Mouse (Mus musculus): ENCODE measurements around the gene Guca2b. TPM values are rescaled to one million over a fixed set of nuclear protein-coding genes. Genes with fewer than 3 reads are reported as not detected.

The Guca2b gene
- polyA plus RNA-seq, 1 experiment from 2014 or later, result not detected

GRCm38 (mm10) chr4:119669356-119670209 lies 10.8 kb upstream of the Guca2b start:
- WGBS, result 66% methylated on average over 10 of the region's 10 CpGs

GRCm38 (mm10) chr4:119668596-119668995 lies 9.8 kb upstream of the Guca2b start:
- Histone ChIP-seq H3K4me2 (no peak overlapping the region), H3K36me3 (no peaks in the 10 kb centered on the region), H3K9ac (no peak overlapping the region), H3K4me1 (replicated peaks) (peaks cover 32% of the 10 kb centered on the region), H3K9me3 (no peaks in the 10 kb centered on the region), H3K27me3 (0 out of 2 replicates have a peak, but pooled peaks cover 5% of the 10 kb centered on the region), H3K27ac (no peak overlapping the region), H3K4me3 (no peak overlapping the region)
- no peak for ATAC-seq (ENCODE audit: low FRiP score)
- WGBS, result 79% methylated on average over 4 of the region's 4 CpGs

More at GRCm38 (mm10) chr4:119669356-119670209, 10.8 kb upstream of the Guca2b start:
- H3K4me2 ChIP-seq, result no peak overlapping the region
- H3K9ac ChIP-seq, result peak overlapping the region; percentile 49; the same call in 1 of the 2 replicates
- H3K27me3 ChIP-seq, result 0 out of 2 replicates have a peak, but pooled peaks cover 5% of the 10 kb centered on the region
- no peak overlapping the region for H3K4me3 ChIP-seq
- peaks cover 32% of the 10 kb centered on the region for H3K4me1 ChIP-seq (replicated peaks)
- ATAC-seq (ENCODE audit: low FRiP score), result peak; percentile 30; the same call in 1 of the 2 replicates
- no peaks in the 10 kb centered on the region for H3K36me3 ChIP-seq
- no peak overlapping the region for H3K27ac ChIP-seq
- no peaks in the 10 kb centered on the region for H3K9me3 ChIP-seq

- no peaks in the 10 kb centered on the region for H3K9me3 ChIP-seq
- H3K4me2 ChIP-seq, result no peak overlapping the region
- ATAC-seq (ENCODE audit: low FRiP score), result no peak
- no peak overlapping the region for H3K27ac ChIP-seq
- no peak overlapping the region for H3K4me3 ChIP-seq
- no peaks in the 10 kb centered on the region for H3K36me3 ChIP-seq
- 0 out of 2 replicates have a peak, but pooled peaks cover 5% of the 10 kb centered on the region for H3K27me3 ChIP-seq
- peaks cover 32% of the 10 kb centered on the region for H3K4me1 ChIP-seq (replicated peaks)
- H3K9ac ChIP-seq, result no peak overlapping the region
- WGBS, result 88% methylated on average over 3 of the region's 3 CpGs
These were observed 9.4 kb upstream of the Guca2b start for GRCm38 (mm10) chr4:119668185-119668584.

GRCm38 (mm10) chr4:119667454-119667853 lies 8.7 kb upstream of the Guca2b start:
- WGBS, result 28% methylated on average over 5 of the region's 5 CpGs
- H3K9me3 ChIP-seq, result no peaks in the 10 kb centered on the region
- peaks cover 31% of the 10 kb centered on the region for H3K4me1 ChIP-seq (replicated peaks)
- no peak overlapping the region for H3K4me2 ChIP-seq
- no peaks in the 10 kb centered on the region for H3K36me3 ChIP-seq
- H3K27ac ChIP-seq, result no peak overlapping the region
- 0 out of 2 replicates have a peak, but pooled peaks cover 5% of the 10 kb centered on the region for H3K27me3 ChIP-seq
- no peak overlapping the region for H3K9ac ChIP-seq
- peak; percentile 31; the same call in 1 of the 2 replicates for ATAC-seq (ENCODE audit: low FRiP score)
- H3K4me3 ChIP-seq, result no peak overlapping the region

GRCm38 (mm10) chr4:119666116-119666515 lies 7.4 kb upstream of the Guca2b start:
- Histone ChIP-seq H3K27me3 (0 out of 2 replicates have a peak, but pooled peaks cover 5% of the 10 kb centered on the region), H3K4me3 (no peak overlapping the region), H3K4me2 (no peak overlapping the region), H3K9me3 (no peaks in the 10 kb centered on the region), H3K36me3 (no peaks in the 10 kb centered on the region), H3K4me1 (replicated peaks) (peaks cover 27% of the 10 kb centered on the region), H3K9ac (no peak overlapping the region), H3K27ac (no peak overlapping the region)
- 23% methylated on average over 8 of the region's 8 CpGs for WGBS
- no peak for ATAC-seq (ENCODE audit: low FRiP score)

- no peak overlapping the region for H3K27ac ChIP-seq
- 86% methylated on average over 2 of the region's 2 CpGs for WGBS
These were observed 6.4 kb upstream of the Guca2b start for GRCm38 (mm10) chr4:119665166-119665565.

GRCm38 (mm10) chr4:119663409-119664095 lies 4.8 kb upstream of the Guca2b start:
- WGBS, result 93% methylated on average over 14 of the region's 14 CpGs
- ATAC-seq (ENCODE audit: low FRiP score), result no peak

More at GRCm38 (mm10) chr4:119665166-119665565, 6.4 kb upstream of the Guca2b start:
- Histone ChIP-seq H3K4me1 (replicated peaks) (peaks cover 19% of the 10 kb centered on the region), H3K9ac (0 out of 2 replicates have a peak overlapping the region, but pooled peaks have one; percentile 20), H3K36me3 (no peaks in the 10 kb centered on the region), H3K27me3 (0 out of 2 replicates have a peak, but pooled peaks cover 5% of the 10 kb centered on the region), H3K4me2 (no peak overlapping the region), H3K4me3 (no peak overlapping the region), H3K9me3 (no peaks in the 10 kb centered on the region)
- ATAC-seq (ENCODE audit: low FRiP score), result no peak

GRCm38 (mm10) chr4:119662976-119663375 lies 4.2 kb upstream of the Guca2b start:
- Histone ChIP-seq H3K27ac (no peak overlapping the region), H3K36me3 (no peaks in the 10 kb centered on the region), H3K27me3 (no peaks in the 10 kb centered on the region), H3K4me2 (no peak overlapping the region), H3K9me3 (no peaks in the 10 kb centered on the region), H3K4me3 (no peak overlapping the region), H3K9ac (no peak overlapping the region), H3K4me1 (replicated peaks) (peaks cover 10% of the 10 kb centered on the region; the same call in 1 of the 2 replicates)
- 91% methylated on average over 7 of the region's 7 CpGs for WGBS
- ATAC-seq (ENCODE audit: low FRiP score), result no peak

More at GRCm38 (mm10) chr4:119663409-119664095, 4.8 kb upstream of the Guca2b start:
- Histone ChIP-seq H3K27ac (no peak overlapping the region), H3K4me2 (no peak overlapping the region), H3K4me1 (replicated peaks) (peaks cover 10% of the 10 kb centered on the region; the same call in 1 of the 2 replicates), H3K9me3 (no peaks in the 10 kb centered on the region), H3K4me3 (no peak overlapping the region), H3K27me3 (0 out of 2 replicates have a peak, but pooled peaks cover 2% of the 10 kb centered on the region), H3K36me3 (no peaks in the 10 kb centered on the region), H3K9ac (no peak overlapping the region)

- ATAC-seq (ENCODE audit: low FRiP score), result no peak
- WGBS, result 80% methylated on average over 4 of the region's 4 CpGs
These were observed 3.4 kb upstream of the Guca2b start for GRCm38 (mm10) chr4:119662151-119662550.

GRCm38 (mm10) chr4:119660007-119660406 lies 1.3 kb upstream of the Guca2b start:
- ATAC-seq (ENCODE audit: low FRiP score), result no peak
- H3K9ac ChIP-seq, result no peak overlapping the region
- H3K4me3 ChIP-seq, result no peak overlapping the region
- no peak overlapping the region for H3K27ac ChIP-seq
- no peaks in the 10 kb centered on the region for H3K4me1 ChIP-seq (replicated peaks)
- 87% methylated on average over 8 of the region's 8 CpGs for WGBS
- H3K36me3 ChIP-seq, result no peaks in the 10 kb centered on the region
- H3K27me3 ChIP-seq, result no peaks in the 10 kb centered on the region
- H3K9me3 ChIP-seq, result no peaks in the 10 kb centered on the region
- no peak overlapping the region for H3K4me2 ChIP-seq

More at GRCm38 (mm10) chr4:119662151-119662550, 3.4 kb upstream of the Guca2b start:
- H3K36me3 ChIP-seq, result no peaks in the 10 kb centered on the region
- H3K4me1 ChIP-seq (replicated peaks), result peaks cover 10% of the 10 kb centered on the region; the same call in 1 of the 2 replicates
- no peaks in the 10 kb centered on the region for H3K27me3 ChIP-seq
- no peak overlapping the region for H3K4me2 ChIP-seq
- no peak overlapping the region for H3K9ac ChIP-seq
- H3K9me3 ChIP-seq, result no peaks in the 10 kb centered on the region
- H3K4me3 ChIP-seq, result no peak overlapping the region
- no peak overlapping the region for H3K27ac ChIP-seq

- Histone ChIP-seq H3K4me3 (no peak overlapping the region), H3K4me1 (replicated peaks) (no peaks in the 10 kb centered on the region), H3K27ac (no peak overlapping the region), H3K27me3 (no peaks in the 10 kb centered on the region), H3K4me2 (no peak overlapping the region), H3K36me3 (no peaks in the 10 kb centered on the region), H3K9me3 (peaks cover 4% of the 10 kb centered on the region; the same call in 1 of the 2 replicates), H3K9ac (no peak overlapping the region)
- 65% methylated on average over 2 of the region's 2 CpGs for WGBS
- ATAC-seq (ENCODE audit: low FRiP score), result no peak
These were observed 508 bp downstream of the Guca2b start for GRCm38 (mm10) chr4:119658246-119658645.

- Histone ChIP-seq H3K36me3 (no peaks in the 10 kb centered on the region), H3K27me3 (no peaks in the 10 kb centered on the region), H3K9me3 (peaks cover 8% of the 10 kb centered on the region), H3K4me1 (replicated peaks) (no peaks in the 10 kb centered on the region), H3K4me2 (no peak overlapping the region), H3K4me3 (no peak overlapping the region), H3K9ac (no peak overlapping the region), H3K27ac (no peak overlapping the region)
- WGBS, result 89% methylated on average over 1 of the region's 1 CpGs
- ATAC-seq (ENCODE audit: low FRiP score), result no peak
These were observed 1.7 kb downstream of the Guca2b start for GRCm38 (mm10) chr4:119657011-119657410.

Measured in hindbrain, embryonic 13.5 days (tissue).